Mouse (Mus musculus): ENCODE data around the gene Capza1. TPM values are rescaled to one million over a fixed set of nuclear protein-coding genes. Genes with fewer than 3 reads are reported as not detected.

Gene Capza1
- polyA plus RNA-seq, 1 experiment: 215 TPM

- no peak overlapping the region for H3K4me3 ChIP-seq (ENCODE audit: low read depth, low read length)
- 0 out of 2 replicates have a peak, but pooled peaks have one; percentile 31 for TF ChIP-seq EP300 (IDR thresholded peaks at IDR 0.05; ENCODE audit: insufficient read depth, low read depth, low read length)
- TF ChIP-seq POLR2A (IDR thresholded peaks at IDR 0.05; ENCODE audit: insufficient read depth, low read length): no peak
- H3K36me3 ChIP-seq (ENCODE audit: control insufficient read depth, insufficient read depth, low read length, poor library complexity, severe bottlenecking): peaks cover 9% of the 10 kb centered on the region; the same call in 1 of the 2 replicates
- peaks cover 19% of the 10 kb centered on the region for H3K4me1 ChIP-seq (ENCODE audit: control insufficient read depth, insufficient read depth, low read length)
- H3K9ac ChIP-seq (ENCODE audit: low read depth, poor library complexity, severe bottlenecking): no peak overlapping the region
- no peaks in the 10 kb centered on the region for H3K9me3 ChIP-seq (replicated peaks; ENCODE audit: control insufficient read depth, insufficient read depth, low read length, poor library complexity, severe bottlenecking)
- H3K27ac ChIP-seq (ENCODE audit: insufficient read depth, low read length): peak overlapping the region; percentile 84
- no peaks in the 10 kb centered on the region for H3K27me3 ChIP-seq (ENCODE audit: control insufficient read depth, insufficient read depth, low read length, poor library complexity, severe bottlenecking)
Measured at GRCm38 (mm10) chr3:104793871-104794828, 70.2 kb downstream of the Capza1 start.

- Histone ChIP-seq H3K27me3 (ENCODE audit: control insufficient read depth, insufficient read depth, low read length, poor library complexity, severe bottlenecking) (no peaks in the 10 kb centered on the region), H3K27ac (ENCODE audit: insufficient read depth, low read length) (no peak overlapping the region), H3K9ac (ENCODE audit: low read depth, poor library complexity, severe bottlenecking) (no peak overlapping the region), H3K36me3 (ENCODE audit: control insufficient read depth, insufficient read depth, low read length, poor library complexity, severe bottlenecking) (peaks cover 9% of the 10 kb centered on the region; the same call in 1 of the 2 replicates), H3K9me3 (replicated peaks; ENCODE audit: control insufficient read depth, insufficient read depth, low read length, poor library complexity, severe bottlenecking) (no peaks in the 10 kb centered on the region), H3K4me1 (ENCODE audit: control insufficient read depth, insufficient read depth, low read length) (peaks cover 19% of the 10 kb centered on the region), H3K4me3 (ENCODE audit: low read depth, low read length) (no peak overlapping the region)
- TF ChIP-seq EP300 (IDR thresholded peaks at IDR 0.05; ENCODE audit: insufficient read depth, low read depth, low read length) (no peak), CTCF (IDR thresholded peaks at IDR 0.05; ENCODE audit: low read depth, low read length) (no peak)
Measured at GRCm38 (mm10) chr3:104792360-104793270, 71.7 kb downstream of the Capza1 start.

GRCm38 (mm10) chr3:104791671-104792070, 72.6 kb downstream of the Capza1 start:
- H3K9me3 ChIP-seq (replicated peaks; ENCODE audit: control insufficient read depth, insufficient read depth, low read length, poor library complexity, severe bottlenecking): no peaks in the 10 kb centered on the region
- TF ChIP-seq EP300 (IDR thresholded peaks at IDR 0.05; ENCODE audit: insufficient read depth, low read depth, low read length): no peak
- no peak for TF ChIP-seq CTCF (IDR thresholded peaks at IDR 0.05; ENCODE audit: low read depth, low read length)
- no peak for TF ChIP-seq POLR2A (IDR thresholded peaks at IDR 0.05; ENCODE audit: insufficient read depth, low read length)
- H3K4me1 ChIP-seq (ENCODE audit: control insufficient read depth, insufficient read depth, low read length): peaks cover 19% of the 10 kb centered on the region
- H3K4me3 ChIP-seq (ENCODE audit: low read depth, low read length): no peak overlapping the region
- H3K9ac ChIP-seq (ENCODE audit: low read depth, poor library complexity, severe bottlenecking): no peak overlapping the region
- H3K36me3 ChIP-seq (ENCODE audit: control insufficient read depth, insufficient read depth, low read length, poor library complexity, severe bottlenecking): peaks cover 9% of the 10 kb centered on the region; the same call in 1 of the 2 replicates
- no peak overlapping the region for H3K27ac ChIP-seq (ENCODE audit: insufficient read depth, low read length)
- H3K27me3 ChIP-seq (ENCODE audit: control insufficient read depth, insufficient read depth, low read length, poor library complexity, severe bottlenecking): no peaks in the 10 kb centered on the region

GRCm38 (mm10) chr3:104791017-104791416, 73.3 kb downstream of the Capza1 start:
- H3K4me3 ChIP-seq (ENCODE audit: low read depth, low read length): no peak overlapping the region
- TF ChIP-seq EP300 (IDR thresholded peaks at IDR 0.05; ENCODE audit: insufficient read depth, low read depth, low read length) (no peak), CTCF (IDR thresholded peaks at IDR 0.05; ENCODE audit: low read depth, low read length) (no peak), POLR2A (IDR thresholded peaks at IDR 0.05; ENCODE audit: insufficient read depth, low read length) (no peak)
- no peaks in the 10 kb centered on the region for H3K27me3 ChIP-seq (ENCODE audit: control insufficient read depth, insufficient read depth, low read length, poor library complexity, severe bottlenecking)
- H3K9me3 ChIP-seq (replicated peaks; ENCODE audit: control insufficient read depth, insufficient read depth, low read length, poor library complexity, severe bottlenecking): no peaks in the 10 kb centered on the region
- H3K4me1 ChIP-seq (ENCODE audit: control insufficient read depth, insufficient read depth, low read length): peaks cover 18% of the 10 kb centered on the region
- H3K36me3 ChIP-seq (ENCODE audit: control insufficient read depth, insufficient read depth, low read length, poor library complexity, severe bottlenecking): peaks cover 3% of the 10 kb centered on the region; the same call in 1 of the 2 replicates
- H3K27ac ChIP-seq (ENCODE audit: insufficient read depth, low read length): 0 out of 2 replicates have a peak overlapping the region, but pooled peaks have one; percentile 13
- H3K9ac ChIP-seq (ENCODE audit: low read depth, poor library complexity, severe bottlenecking): no peak overlapping the region

GRCm38 (mm10) chr3:104790401-104790937, 73.8 kb downstream of the Capza1 start:
- H3K27ac ChIP-seq (ENCODE audit: insufficient read depth, low read length): peak overlapping the region; percentile 13; the same call in 1 of the 2 replicates
- H3K4me1 ChIP-seq (ENCODE audit: control insufficient read depth, insufficient read depth, low read length): peaks cover 13% of the 10 kb centered on the region

More at GRCm38 (mm10) chr3:104790401-104790937, 73.8 kb downstream of the Capza1 start:
- Histone ChIP-seq H3K27me3 (ENCODE audit: control insufficient read depth, insufficient read depth, low read length, poor library complexity, severe bottlenecking) (no peaks in the 10 kb centered on the region), H3K9me3 (replicated peaks; ENCODE audit: control insufficient read depth, insufficient read depth, low read length, poor library complexity, severe bottlenecking) (no peaks in the 10 kb centered on the region), H3K36me3 (ENCODE audit: control insufficient read depth, insufficient read depth, low read length, poor library complexity, severe bottlenecking) (peaks cover 1% of the 10 kb centered on the region; the same call in 1 of the 2 replicates), H3K4me3 (ENCODE audit: low read depth, low read length) (peak overlapping the region; percentile 96), H3K9ac (ENCODE audit: low read depth, poor library complexity, severe bottlenecking) (peak overlapping the region; percentile 90)
- TF ChIP-seq EP300 (IDR thresholded peaks at IDR 0.05; ENCODE audit: insufficient read depth, low read depth, low read length): 0 out of 2 replicates have a peak, but pooled peaks have one; percentile 21
- no peak for TF ChIP-seq CTCF (IDR thresholded peaks at IDR 0.05; ENCODE audit: low read depth, low read length)

Measured in ES-Bruce4 (cell line).